Mouse (Mus musculus) limb, embryonic 15.5 days (tissue): ENCODE results near the gene Fgfr2. TPM values are rescaled to one million over a fixed set of nuclear protein-coding genes. Genes with fewer than 3 reads are reported as not detected.

Experiments
- ATAC-seq: fragments of 200-750 bp; cut with Nextera tagmentation; 2 replicates; pipeline ENCODE4 v1.8.0; 2017; ENCODE audit warnings: low read depth, moderate TSS enrichment; ENCODE audit not compliant: insufficient number of reproducible peaks, low FRiP score, low TSS enrichment
- H3K27ac ChIP-seq: fragments of 300-500 bp; sonication (generic); 2 replicates; pipeline ENCODE4 v1.5.1; 2015; ENCODE audit warnings: moderate library complexity, mild to moderate bottlenecking, inconsistent platforms
- H3K27me3 ChIP-seq: fragments of 300-500 bp; sonication (generic); 2 replicates; pipeline ENCODE4 v1.6.1; 2015; ENCODE audit warnings: inconsistent platforms
- H3K36me3 ChIP-seq: fragments of 300-500 bp; sonication (generic); 2 replicates; pipeline ENCODE4 v1.6.1; 2015; ENCODE audit warnings: inconsistent platforms
- H3K4me1 ChIP-seq: fragments of 300-500 bp; sonication (generic); 2 replicates; pipeline ENCODE4 v1.6.1; 2015; ENCODE audit warnings: inconsistent platforms
- H3K4me2 ChIP-seq: fragments of 300-500 bp; sonication (generic); 2 replicates; pipeline ENCODE4 v1.6.1; 2015; ENCODE audit warnings: mild to moderate bottlenecking, inconsistent platforms
- H3K4me3 ChIP-seq: fragments of 300-500 bp; sonication (generic); 2 replicates; pipeline ENCODE4 v1.5.1; 2015; ENCODE audit warnings: mild to moderate bottlenecking, inconsistent platforms
- H3K9ac ChIP-seq: fragments of 300-500 bp; sonication (generic); 2 replicates; pipeline ENCODE4 v1.6.1; 2015; ENCODE audit warnings: inconsistent platforms
- H3K9me3 ChIP-seq: fragments of 300-500 bp; sonication (generic); 2 replicates; pipeline ENCODE4 v1.6.1; 2016; ENCODE audit warnings: inconsistent platforms
- WGBS: fragments of 180-500 bp; shearing (Covaris S2); methylation state at CpG from one replicate; pipeline ENCODE4 v1.1.7; 2015; 5-methylcytosine and 5-hydroxymethylcytosine counted together
- polyA plus RNA-seq: library from polyadenylated mRNA; unstranded; fragments of >200 nt; fragmentation: Nextera tagmentation; extraction: Ambion mirVana; gene quantifications from 2 replicates; pipeline ENCODE4 v1.2.1, GENCODE M21; 2015

Fgfr2 gene
- polyA plus RNA-seq, 1 experiment from 2014 or later = 101 TPM

DNA sequence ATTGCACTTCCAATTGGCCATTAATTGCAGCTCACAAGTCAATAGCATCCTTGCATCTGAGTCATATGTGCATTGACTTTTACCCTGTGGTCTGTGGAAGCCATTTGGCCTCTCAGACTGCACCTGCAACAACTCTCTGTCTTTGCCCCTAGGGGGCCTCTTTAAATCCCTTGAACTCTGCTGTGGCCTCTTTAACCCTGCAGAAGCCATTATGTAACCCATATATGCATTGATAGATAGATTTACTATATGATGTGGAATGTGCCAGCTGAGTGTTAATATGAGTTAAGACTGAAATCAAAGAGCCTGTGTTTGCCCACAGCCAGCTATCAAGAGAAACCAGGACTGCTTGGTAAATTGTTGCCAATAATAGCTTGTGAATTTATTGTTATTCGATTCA lies 924.3 kb downstream of the Fgfr2 start:
- WGBS = 45% methylated on average over 1 of the region's 1 CpGs
- H3K4me3 ChIP-seq = no peak overlapping the region
- ATAC-seq = no peak

DNA sequence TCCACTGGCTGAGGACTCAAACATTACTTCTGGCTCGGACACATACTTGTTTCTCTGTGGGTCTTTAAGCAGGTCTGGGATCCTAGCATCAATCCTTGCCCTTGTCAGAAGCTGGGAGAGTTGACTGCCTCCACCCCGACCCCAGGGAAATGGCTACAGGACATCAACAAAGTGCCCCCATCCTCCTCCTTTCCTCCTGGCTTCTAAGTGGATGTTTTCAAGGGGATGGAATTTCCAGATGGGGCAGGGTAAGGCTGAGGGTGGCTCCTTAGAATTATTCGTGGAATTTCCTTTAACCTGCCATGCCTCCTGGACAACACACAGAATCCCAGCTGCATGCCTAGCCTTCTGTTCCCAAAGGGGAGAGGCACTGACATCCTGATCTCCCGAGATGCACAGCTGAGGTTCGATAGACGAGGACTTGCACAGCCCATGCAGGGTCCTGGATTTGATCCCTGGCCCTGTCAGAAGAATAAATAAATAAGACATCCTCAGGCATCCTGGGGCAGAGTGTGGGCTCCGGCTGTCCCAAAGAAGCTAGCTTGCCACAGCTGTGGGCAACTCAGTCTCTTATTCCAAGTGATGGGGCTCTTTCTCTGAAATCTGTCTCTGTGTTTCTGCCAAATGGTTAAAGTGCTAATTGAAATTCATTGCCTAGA lies 925.2 kb downstream of the Fgfr2 start:
- no peaks in the 10 kb centered on the region for H3K36me3 ChIP-seq
- H3K27me3 ChIP-seq = no peaks in the 10 kb centered on the region
- peaks cover 33% of the 10 kb centered on the region for H3K4me1 ChIP-seq
- WGBS = 22% methylated on average over 7 of the region's 7 CpGs
- no peak overlapping the region for H3K4me3 ChIP-seq
- H3K9me3 ChIP-seq = no peaks in the 10 kb centered on the region
- no peak for ATAC-seq
- no peak overlapping the region for H3K27ac ChIP-seq
- no peak overlapping the region for H3K4me2 ChIP-seq
- H3K9ac ChIP-seq = no peak overlapping the region

More for the DNA sequence above, 924.3 kb downstream of the Fgfr2 start:
- Histone ChIP-seq H3K4me1 (peaks cover 33% of the 10 kb centered on the region), H3K27me3 (no peaks in the 10 kb centered on the region), H3K36me3 (no peaks in the 10 kb centered on the region), H3K27ac (no peak overlapping the region), H3K4me2 (no peak overlapping the region), H3K9ac (no peak overlapping the region), H3K9me3 (no peaks in the 10 kb centered on the region)

- 82% methylated on average over 1 of the region's 1 CpGs for WGBS
- Histone ChIP-seq H3K9me3 (no peaks in the 10 kb centered on the region), H3K27ac (no peak overlapping the region), H3K36me3 (no peaks in the 10 kb centered on the region), H3K4me2 (no peak overlapping the region), H3K9ac (no peak overlapping the region), H3K27me3 (no peaks in the 10 kb centered on the region), H3K4me1 (peaks cover 27% of the 10 kb centered on the region), H3K4me3 (no peak overlapping the region)
- ATAC-seq = no peak
Measured at GRCm38 (mm10) chr7:132196581-132196980, 926.6 kb downstream of the Fgfr2 start.

DNA sequence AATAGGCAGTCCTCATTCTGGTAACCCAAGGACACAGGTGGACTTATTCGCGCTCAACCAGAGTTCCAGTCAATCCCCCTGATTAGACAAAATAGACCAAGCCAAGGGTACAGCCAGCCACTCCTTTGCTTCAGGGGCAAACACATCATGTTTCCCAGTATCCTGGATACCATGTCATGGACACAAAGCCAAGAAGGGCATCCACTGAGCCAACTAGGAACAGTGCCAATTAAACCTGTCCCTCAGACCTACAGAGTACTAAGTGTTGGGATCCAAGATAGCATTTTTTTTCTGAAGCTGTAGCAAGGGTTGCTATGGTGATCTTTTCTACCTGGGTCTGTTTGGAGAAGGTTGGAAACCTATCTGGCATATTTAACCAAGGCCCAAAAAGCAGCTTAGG lies 929.5 kb downstream of the Fgfr2 start:
- H3K4me1 ChIP-seq = peaks cover 16% of the 10 kb centered on the region
- no peak overlapping the region for H3K4me3 ChIP-seq
- H3K27ac ChIP-seq = no peak overlapping the region
- no peak for ATAC-seq
- no peaks in the 10 kb centered on the region for H3K9me3 ChIP-seq
- H3K27me3 ChIP-seq = no peaks in the 10 kb centered on the region
- H3K36me3 ChIP-seq = no peaks in the 10 kb centered on the region
- H3K4me2 ChIP-seq = no peak overlapping the region
- WGBS = 98% methylated on average over 2 of the region's 2 CpGs
- H3K9ac ChIP-seq = no peak overlapping the region

DNA sequence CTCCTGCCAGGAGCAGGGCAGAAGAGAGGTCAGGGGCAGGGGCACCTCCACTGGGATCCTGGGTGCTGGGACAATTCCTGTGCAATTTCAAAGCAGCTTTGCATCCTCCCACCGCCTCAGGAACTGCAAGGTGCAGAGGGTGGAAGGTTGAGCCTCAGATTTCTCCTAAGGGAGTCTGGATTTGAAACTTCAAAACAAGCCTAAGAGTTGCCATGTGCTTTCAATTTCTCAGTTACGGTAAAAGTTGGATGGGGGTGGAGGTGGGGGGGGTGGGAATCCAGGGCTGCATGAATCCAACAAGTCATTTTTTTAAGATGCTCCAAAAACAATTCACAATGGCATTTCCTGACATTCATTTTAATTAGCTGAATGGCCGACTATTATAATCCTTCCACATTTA lies 935.7 kb downstream of the Fgfr2 start:
- H3K4me3 ChIP-seq = no peak overlapping the region
- H3K27ac ChIP-seq = no peak overlapping the region
- no peaks in the 10 kb centered on the region for H3K27me3 ChIP-seq
- H3K9ac ChIP-seq = no peak overlapping the region
- no peak for ATAC-seq
- WGBS = 20% methylated on average over 3 of the region's 3 CpGs
- H3K4me1 ChIP-seq = peaks cover 14% of the 10 kb centered on the region
- H3K9me3 ChIP-seq = no peaks in the 10 kb centered on the region
- no peak overlapping the region for H3K4me2 ChIP-seq
- H3K36me3 ChIP-seq = no peaks in the 10 kb centered on the region

DNA sequence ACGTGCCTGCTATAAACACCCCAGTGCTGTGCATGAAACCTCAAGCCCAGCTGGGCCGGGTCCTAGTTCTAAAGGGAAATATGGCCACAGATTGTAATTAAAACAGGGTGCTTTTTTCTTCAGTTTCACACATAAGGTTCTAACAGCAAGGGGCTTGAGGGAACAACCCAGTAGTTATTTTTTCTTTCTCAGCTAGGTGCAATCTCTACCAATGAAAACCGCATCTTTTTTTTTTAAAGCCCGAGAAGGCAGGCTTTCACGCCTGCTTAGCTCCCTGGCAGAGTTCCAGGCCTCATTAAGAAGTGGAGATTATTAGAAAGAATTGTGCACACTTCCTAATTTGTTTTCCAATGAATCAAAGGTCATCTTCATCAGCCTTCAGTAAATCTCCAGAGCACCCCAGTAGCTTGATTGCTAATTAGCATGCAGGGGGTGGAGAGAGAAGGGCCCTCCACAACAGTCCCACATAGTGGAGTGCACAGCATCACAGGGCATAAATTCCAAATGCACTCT lies 939.2 kb downstream of the Fgfr2 start:
- H3K27me3 ChIP-seq = no peaks in the 10 kb centered on the region
- ATAC-seq = no peak
- no peak overlapping the region for H3K9ac ChIP-seq
- no peak overlapping the region for H3K27ac ChIP-seq
- no peaks in the 10 kb centered on the region for H3K9me3 ChIP-seq
- no peaks in the 10 kb centered on the region for H3K36me3 ChIP-seq
- H3K4me2 ChIP-seq = no peak overlapping the region
- H3K4me1 ChIP-seq = peaks cover 14% of the 10 kb centered on the region; the same call in 1 of the 2 replicates
- H3K4me3 ChIP-seq = no peak overlapping the region
- WGBS = 36% methylated on average over 5 of the region's 5 CpGs

DNA sequence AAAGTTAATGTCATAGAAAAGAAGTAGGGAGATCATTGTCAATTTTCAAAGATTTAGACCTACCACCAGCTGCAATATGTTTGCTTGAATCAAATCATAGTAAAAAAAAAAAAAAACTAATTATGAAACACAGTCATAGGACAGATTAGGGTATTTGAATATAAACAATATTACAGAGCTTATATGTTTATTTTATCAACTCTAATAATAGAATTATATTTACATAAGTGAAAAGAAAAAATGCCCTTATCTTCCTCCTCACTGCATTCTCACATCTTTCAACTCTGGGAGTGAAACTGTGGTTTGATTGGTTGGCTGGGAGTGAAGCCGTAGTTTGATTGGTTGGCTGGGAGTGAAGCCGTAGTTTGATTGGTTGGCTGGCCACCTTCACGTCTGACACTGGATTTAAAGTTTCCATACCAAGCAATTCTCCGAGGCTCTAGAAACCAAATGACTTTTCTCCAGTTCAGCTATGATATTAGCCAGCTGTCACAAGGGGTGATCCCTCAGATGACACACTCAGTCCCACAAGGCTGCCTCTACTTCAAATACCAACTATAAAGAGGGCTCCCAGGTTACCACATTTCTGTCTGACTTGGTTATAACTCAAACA lies 941.5 kb downstream of the Fgfr2 start:
- H3K27me3 ChIP-seq = no peaks in the 10 kb centered on the region
- H3K4me1 ChIP-seq = peaks cover 2% of the 10 kb centered on the region; the same call in 1 of the 2 replicates
- H3K36me3 ChIP-seq = no peaks in the 10 kb centered on the region
- no peak overlapping the region for H3K9ac ChIP-seq
- H3K4me3 ChIP-seq = no peak overlapping the region
- ATAC-seq = no peak
- H3K4me2 ChIP-seq = no peak overlapping the region
- no peak overlapping the region for H3K27ac ChIP-seq
- H3K9me3 ChIP-seq = no peaks in the 10 kb centered on the region
- 91% methylated on average over 4 of the region's 4 CpGs for WGBS

GRCm38 (mm10) chr7:132181042-132181441 lies 942.1 kb downstream of the Fgfr2 start:
- no peak for ATAC-seq
- Histone ChIP-seq H3K27me3 (no peaks in the 10 kb centered on the region), H3K27ac (no peak overlapping the region), H3K36me3 (no peaks in the 10 kb centered on the region), H3K4me2 (no peak overlapping the region), H3K9me3 (no peaks in the 10 kb centered on the region), H3K4me1 (no peaks in the 10 kb centered on the region), H3K4me3 (no peak overlapping the region), H3K9ac (no peak overlapping the region)
- WGBS = 94% methylated on average over 3 of the region's 3 CpGs

DNA sequence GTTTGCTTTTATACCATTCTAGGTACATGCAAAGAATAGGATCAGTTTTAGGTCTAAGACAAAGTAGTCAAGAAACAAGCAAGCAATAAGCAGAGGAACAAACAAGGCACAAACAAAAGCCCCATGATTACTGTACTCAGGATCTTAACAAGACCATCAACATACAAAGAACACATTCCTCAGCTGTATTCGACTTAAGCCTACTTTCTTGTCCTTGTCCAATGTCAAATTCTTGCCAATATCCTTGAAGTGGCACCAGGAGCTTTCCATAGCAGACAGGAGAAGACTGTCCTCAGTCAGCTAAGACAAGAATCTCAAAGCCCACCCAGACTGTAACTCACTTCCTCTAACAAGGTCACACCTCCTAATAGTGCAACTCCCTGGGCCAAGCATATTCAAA lies 944.1 kb downstream of the Fgfr2 start:
- no peak overlapping the region for H3K4me3 ChIP-seq
- WGBS = 64% methylated on average over 1 of the region's 1 CpGs
- H3K9me3 ChIP-seq = no peaks in the 10 kb centered on the region
- peaks cover 5% of the 10 kb centered on the region; the same call in 1 of the 2 replicates for H3K4me1 ChIP-seq
- H3K27me3 ChIP-seq = no peaks in the 10 kb centered on the region
- ATAC-seq = no peak
- no peak overlapping the region for H3K9ac ChIP-seq
- no peak overlapping the region for H3K27ac ChIP-seq
- H3K4me2 ChIP-seq = no peak overlapping the region
- H3K36me3 ChIP-seq = no peaks in the 10 kb centered on the region

- no peaks in the 10 kb centered on the region for H3K27me3 ChIP-seq
- no peak overlapping the region for H3K9ac ChIP-seq
- no peak overlapping the region for H3K4me3 ChIP-seq
- WGBS = 48% methylated on average over 5 of the region's 5 CpGs
- peak overlapping the region; percentile 34; the same call in 1 of the 2 replicates for H3K27ac ChIP-seq
- no peak for ATAC-seq
- no peaks in the 10 kb centered on the region for H3K9me3 ChIP-seq
- H3K36me3 ChIP-seq = no peaks in the 10 kb centered on the region
- peaks cover 11% of the 10 kb centered on the region for H3K4me1 ChIP-seq
- no peak overlapping the region for H3K4me2 ChIP-seq
Measured at GRCm38 (mm10) chr7:132174787-132175186, 948.4 kb downstream of the Fgfr2 start.

GRCm38 (mm10) chr7:132174296-132174695 lies 948.9 kb downstream of the Fgfr2 start:
- H3K36me3 ChIP-seq = no peaks in the 10 kb centered on the region
- H3K4me1 ChIP-seq = peaks cover 16% of the 10 kb centered on the region
- no peak overlapping the region for H3K4me2 ChIP-seq
- peak overlapping the region; percentile 34; the same call in 1 of the 2 replicates for H3K27ac ChIP-seq
- ATAC-seq = no peak
- no peaks in the 10 kb centered on the region for H3K27me3 ChIP-seq
- no peak overlapping the region for H3K4me3 ChIP-seq
- 72% methylated on average over 2 of the region's 2 CpGs for WGBS
- no peaks in the 10 kb centered on the region for H3K9me3 ChIP-seq
- no peak overlapping the region for H3K9ac ChIP-seq

DNA sequence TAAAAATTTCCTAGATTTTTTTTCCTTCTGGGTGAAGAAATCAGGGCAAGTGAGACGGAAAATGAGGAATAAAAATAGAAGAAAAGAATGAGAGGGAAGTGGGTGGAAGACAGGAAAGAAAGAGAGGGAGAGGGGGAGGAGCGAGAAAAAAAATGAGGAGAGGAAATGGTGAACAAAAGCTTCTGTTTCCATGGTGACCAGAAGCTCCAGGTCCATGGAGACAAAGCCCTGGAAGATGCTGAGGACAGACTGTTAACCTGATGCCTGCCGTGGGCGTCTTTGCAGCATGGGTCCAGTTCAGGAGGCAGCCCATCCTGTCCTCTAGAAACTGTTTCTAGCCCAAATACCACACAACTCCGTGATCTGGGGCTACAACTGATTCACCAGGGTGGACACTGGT lies 950.9 kb downstream of the Fgfr2 start:
- no peak overlapping the region for H3K4me2 ChIP-seq
- H3K27me3 ChIP-seq = no peaks in the 10 kb centered on the region
- no peaks in the 10 kb centered on the region for H3K36me3 ChIP-seq
- no peak overlapping the region for H3K4me3 ChIP-seq
- no peak overlapping the region for H3K9ac ChIP-seq
- no peaks in the 10 kb centered on the region for H3K9me3 ChIP-seq
- WGBS = 80% methylated on average over 5 of the region's 5 CpGs
- ATAC-seq = no peak
- no peak overlapping the region for H3K27ac ChIP-seq
- peaks cover 17% of the 10 kb centered on the region for H3K4me1 ChIP-seq
